Mouse (Mus musculus) liver, postnatal 0 days (tissue): Measurements from ENCODE around the gene Ngef.

Source experiments
- CTCF ChIP-seq: sonication (generic); IDR thresholded peaks from 2 replicates; pipeline ENCODE4 v1.5.1; 2016; ENCODE audit warnings: antibody characterized with exemption, low read depth
- EP300 ChIP-seq: IDR thresholded peaks from 2 replicates; pipeline ENCODE4 v1.6.1; 2016; ENCODE audit warnings: antibody characterized with exemption, low read depth, mild to moderate bottlenecking

GRCm38 (mm10) chr1:87471914-87472313, 101.8 kb downstream of the Ngef start:
- no peak for TF ChIP-seq CTCF
- no peak for TF ChIP-seq EP300
